Mouse (Mus musculus) stomach, postnatal 0 days (tissue): ENCODE measurements around the gene Grin2c.
A peak's percentile ranks its signal among the peaks of the same experiment; 100 is the strongest.

Experiments used
- CTCF ChIP-seq: IDR thresholded peaks from 2 replicates; pipeline ENCODE4 v1.5.1; 2016; ENCODE audit warnings: antibody characterized with exemption, low read depth, mild to moderate bottlenecking, moderate library complexity
- EP300 ChIP-seq: optimal IDR thresholded peaks from 2 replicates; pipeline ENCODE3; 2016; ENCODE audit warnings: antibody characterized with exemption

- TF ChIP-seq CTCF (peak; percentile 28), EP300 (no peak)
Observed at GRCm38 (mm10) chr11:115279726-115280125, 12.7 kb upstream of the Grin2c start.
